Mouse (Mus musculus) mouse embryonic stem cell (cell line): ENCODE measurements around the gene Vti1a.

Experiments
- in situ Hi-C, 2 experiments: fragments of 300-500 bp; cut with MboI; formaldehyde crosslinking; loops; 1 replicate in 1 of 2; 3 replicates in 1 of 2; pipeline ENCODE4 v1.14.3; 2019 to 2020; ENCODE audit warnings: low sequenced_read_pairs in 2 of 2, low pct_unique_long_range_greater_than_20kb in 1 of 2, mixed read lengths in 1 of 2; ENCODE audit not compliant: unreplicated experiment in 1 of 2

Gene Vti1a

DNA sequence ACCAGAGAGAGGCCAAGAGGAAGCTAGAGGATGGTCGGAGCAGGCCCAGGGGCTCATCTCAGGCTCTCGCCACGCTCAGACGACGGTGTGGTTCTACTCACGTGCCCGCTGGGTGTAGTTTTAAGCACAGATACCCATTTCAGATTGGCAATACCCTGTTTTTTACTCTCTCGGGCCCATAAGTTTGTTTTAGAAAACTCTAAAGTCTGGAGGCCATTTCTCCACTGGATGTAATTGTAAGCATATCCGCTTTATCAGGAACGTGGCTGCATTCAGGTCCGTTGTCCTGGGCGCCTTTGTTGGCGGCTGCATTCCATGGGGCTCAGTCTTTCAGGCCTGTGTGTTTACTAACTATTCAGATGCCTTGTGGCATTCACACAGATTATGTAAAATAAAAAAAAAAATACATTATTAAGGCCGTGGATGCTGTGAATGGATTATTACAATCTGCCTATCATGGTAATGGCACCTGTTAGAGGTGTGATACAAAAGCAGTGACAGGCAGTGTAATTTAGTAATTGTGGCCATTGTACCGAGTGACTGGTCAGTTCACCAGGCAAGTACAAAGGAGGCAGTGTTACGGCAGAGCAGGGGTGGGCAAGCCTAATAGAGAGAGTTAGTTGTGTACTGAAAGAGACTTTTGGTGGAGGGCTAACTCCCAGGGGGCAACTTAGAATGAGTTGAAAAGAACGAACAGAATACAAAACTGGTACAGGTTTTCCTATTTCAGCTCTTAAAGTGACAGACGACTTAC, 106.4 kb downstream of the Vti1a start:
- in situ Hi-C loops = no loop called here

DNA sequence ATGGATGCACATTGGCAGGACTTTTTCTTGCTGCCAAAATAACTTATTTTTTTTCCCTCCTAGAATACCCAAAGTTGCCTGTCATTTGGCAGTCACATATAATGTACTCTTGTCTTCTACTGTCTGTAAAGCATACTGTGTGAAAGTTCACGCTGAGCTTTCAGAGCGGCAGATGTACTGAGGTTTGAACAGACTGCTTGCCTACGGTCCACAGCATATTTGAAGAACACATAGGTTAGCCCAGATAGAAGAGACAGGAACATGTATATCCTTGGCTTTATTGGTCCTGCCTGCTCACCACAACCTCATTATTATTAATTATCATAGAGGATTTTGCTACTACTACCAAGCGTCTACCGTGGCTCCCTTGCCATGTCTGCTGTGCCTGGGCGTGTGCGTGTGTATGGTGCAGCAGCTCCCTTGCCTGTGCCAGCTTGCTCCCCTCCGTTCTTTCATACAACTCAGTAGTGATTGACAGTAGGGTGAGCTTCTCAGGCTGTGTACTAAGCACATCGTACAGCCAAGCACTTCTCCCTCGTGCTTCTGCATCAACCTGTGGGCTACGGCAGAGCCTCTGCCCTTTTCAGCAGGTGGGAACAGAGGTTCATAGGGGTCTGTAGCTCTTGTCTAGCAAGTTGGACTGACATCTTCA, 107.1 kb downstream of the Vti1a start:
- in situ Hi-C loops = no loop called here

DNA sequence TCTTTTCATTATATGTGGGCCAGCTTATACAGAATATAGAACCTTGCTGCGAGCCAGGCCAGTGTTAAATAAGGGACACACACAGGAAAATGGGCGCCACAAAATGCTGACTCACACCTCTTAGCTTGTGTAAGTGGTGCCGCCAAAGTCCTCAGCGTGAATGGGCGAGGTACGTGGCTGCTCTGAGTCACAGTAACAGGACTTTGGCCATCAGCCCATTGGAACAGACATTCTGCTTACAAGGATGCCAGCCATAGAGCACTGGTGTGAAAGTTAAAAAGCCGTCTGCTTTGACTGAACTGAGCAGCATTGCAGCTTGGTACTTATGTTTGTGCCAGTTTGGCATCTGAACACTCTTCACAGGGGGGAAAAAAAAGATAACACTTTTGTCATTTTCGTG, 107.9 kb downstream of the Vti1a start:
- in situ Hi-C loops = no loop called here

DNA sequence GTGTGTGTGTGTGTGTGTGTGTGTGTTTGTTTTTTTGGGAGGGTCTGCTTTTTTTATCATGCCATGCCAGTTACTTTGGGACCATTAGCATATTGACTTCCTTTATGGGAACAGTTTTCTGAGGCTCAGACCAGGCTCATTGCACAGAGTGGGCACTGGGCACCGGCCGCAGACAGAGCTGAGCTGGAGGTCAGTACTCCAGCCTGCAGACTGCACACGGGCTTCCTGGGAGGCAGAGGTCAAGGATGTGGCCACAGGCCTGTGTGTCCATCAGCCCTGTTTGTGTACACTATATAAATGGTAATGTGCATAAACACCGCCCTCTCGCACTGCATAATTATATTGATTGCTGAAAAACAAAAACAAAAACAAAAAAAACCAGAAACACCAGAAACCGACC, 108.4 kb downstream of the Vti1a start:
- in situ Hi-C loops = no loop called here

DNA sequence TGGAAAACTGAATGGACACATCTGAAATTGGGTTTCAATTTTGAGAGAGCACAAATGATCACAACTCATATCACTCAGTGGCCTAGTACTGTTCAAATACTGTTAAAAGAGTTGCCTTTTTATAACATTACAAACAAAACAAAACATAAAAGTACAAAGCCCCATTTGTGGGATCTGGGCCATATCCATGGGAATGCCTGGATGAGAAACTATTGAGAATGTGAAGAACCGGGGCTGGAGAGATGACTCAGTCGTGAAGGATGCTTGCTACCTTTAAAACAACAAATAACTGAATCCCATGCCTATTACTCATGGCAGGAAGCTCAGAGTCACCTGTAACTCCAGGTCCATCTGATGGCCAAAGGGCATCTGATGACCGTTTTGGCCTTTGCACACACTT, 124.2 kb downstream of the Vti1a start:
- in situ Hi-C loops = no loop called here

DNA sequence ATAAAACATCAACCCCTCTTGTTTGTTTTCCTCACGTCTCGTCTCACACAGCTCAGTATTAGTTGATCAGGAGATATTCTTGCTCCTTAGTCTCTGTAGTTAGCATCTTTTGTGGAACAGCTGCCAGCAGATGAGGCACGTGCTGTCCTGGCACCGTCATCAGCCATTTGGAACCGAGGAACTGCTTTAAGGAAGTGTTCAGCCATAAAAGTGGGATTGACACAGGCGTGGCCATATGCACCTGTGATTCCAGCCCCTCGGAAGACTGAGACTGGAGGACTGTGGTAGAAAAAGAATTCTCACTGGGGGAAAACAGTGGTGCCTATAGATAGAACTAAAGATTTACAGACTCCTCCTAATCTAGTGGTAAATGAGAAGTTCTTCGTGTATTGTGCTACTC, 127.5 kb downstream of the Vti1a start:
- in situ Hi-C loops = no loop called here

DNA sequence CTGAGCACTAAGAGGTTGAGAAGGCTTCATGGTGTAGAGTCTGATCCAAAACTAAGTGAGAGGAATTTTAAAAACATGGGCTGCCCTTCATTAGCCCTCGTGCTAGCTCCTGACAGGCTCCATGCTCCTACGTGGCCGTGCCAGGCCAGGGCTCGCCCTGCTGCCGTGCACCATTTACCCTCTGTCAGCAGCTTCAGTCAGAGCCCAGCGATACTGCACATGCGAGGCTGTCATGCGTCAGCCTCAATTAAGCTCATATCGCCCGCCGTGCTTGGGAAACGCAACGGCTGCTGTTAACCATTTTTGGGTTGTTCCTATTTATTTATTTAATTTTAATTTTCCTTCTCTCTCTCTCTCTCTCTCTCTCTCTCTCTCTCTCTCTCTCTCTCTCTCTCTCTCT, 133.0 kb downstream of the Vti1a start:
- in situ Hi-C loops = no loop called here

DNA sequence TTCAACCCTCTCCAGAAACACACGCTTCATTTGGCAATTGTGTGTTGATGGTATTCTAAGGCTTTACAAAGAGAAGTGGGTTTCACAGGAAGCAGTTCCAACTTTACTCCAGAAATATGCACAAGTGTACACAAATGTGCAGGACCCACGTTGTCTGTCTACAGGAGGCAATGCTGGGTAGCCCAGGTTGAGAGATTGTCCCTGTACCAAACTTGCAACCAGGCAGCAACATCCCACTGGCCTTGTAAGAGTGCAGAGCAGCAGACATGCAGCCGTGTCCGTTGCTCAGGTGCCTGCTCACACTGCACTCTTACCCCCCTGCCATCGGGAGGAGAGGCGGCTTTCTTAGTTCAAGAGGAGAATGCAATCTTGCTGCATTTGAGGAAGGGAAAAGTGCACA, 133.4 kb downstream of the Vti1a start:
- in situ Hi-C loops = no loop called here

DNA sequence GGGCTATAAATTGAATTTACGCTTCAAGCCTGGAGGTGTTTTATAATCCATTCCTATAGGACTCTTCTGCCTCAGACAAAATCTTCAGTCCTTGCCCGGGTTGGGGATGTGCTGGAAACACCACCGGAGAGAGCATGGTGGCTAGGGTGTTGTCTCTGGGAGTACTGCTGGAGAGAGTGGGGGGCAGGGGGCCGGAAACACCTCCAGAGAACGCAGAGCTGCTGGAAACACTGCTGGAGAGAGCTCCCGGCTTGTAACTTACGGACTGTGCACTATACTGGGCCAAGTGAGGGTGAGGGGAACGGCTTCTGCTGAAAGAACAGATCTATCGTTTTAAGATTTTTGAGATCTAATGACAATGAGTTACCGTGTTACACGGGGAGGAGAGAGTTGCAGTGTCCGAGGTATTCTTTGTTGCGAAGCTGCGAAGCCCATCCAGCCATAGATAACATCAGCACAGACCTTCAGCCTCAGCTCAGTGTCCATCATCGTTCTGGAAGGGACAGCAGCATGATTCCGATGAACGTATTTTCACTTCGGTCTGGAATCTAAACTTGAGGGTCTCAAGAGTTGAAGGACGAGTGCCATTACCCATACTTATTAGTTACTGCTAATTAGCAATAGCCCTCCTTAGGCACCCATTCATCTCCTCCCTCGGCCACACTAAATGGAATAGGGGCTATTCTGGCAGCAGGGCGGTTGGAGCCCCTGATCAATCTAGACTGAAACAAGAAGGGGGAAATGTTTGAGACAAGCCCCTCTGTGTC, 140.4 kb downstream of the Vti1a start:
- in situ Hi-C loops = no loop called here

DNA sequence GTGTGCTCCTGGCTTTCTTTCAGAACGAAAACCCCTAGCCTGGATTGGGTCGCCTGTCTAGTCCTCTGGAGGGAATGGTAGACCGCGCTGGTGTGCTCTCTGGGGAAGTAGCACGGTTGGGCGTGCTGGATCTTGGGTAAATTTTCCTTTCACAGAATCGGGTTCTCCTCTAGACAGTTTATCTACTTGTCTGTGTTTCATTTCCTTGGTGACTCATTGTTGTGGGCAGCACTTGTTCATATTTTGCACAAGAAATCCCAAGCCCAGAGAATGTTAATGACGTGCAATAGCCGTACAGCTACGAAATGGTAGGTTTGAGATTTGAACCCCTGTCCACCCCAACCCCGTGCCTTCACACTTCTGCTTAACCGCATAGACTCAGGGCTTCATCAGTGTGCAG, 145.9 kb downstream of the Vti1a start:
- in situ Hi-C loops = no loop called here

DNA sequence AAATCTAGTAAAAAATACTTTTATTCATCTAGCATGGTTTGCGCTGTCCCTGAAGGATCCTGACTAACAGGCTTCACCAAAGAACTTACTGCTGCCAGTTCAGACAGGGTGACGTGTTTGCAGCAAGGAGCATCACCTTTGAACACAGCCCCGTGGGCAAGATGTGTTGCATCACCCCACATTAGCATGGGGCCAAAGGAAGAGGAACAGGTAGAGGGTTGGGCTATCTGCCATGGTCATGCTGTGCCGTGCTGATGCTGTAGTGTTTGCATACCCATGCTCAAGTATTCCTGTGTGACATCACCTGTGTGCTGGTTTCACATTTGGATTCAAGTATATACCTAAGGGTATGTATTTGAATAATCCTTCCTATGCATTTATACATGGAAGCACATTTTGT, 147.6 kb downstream of the Vti1a start:
- in situ Hi-C loops = no loop called here

DNA sequence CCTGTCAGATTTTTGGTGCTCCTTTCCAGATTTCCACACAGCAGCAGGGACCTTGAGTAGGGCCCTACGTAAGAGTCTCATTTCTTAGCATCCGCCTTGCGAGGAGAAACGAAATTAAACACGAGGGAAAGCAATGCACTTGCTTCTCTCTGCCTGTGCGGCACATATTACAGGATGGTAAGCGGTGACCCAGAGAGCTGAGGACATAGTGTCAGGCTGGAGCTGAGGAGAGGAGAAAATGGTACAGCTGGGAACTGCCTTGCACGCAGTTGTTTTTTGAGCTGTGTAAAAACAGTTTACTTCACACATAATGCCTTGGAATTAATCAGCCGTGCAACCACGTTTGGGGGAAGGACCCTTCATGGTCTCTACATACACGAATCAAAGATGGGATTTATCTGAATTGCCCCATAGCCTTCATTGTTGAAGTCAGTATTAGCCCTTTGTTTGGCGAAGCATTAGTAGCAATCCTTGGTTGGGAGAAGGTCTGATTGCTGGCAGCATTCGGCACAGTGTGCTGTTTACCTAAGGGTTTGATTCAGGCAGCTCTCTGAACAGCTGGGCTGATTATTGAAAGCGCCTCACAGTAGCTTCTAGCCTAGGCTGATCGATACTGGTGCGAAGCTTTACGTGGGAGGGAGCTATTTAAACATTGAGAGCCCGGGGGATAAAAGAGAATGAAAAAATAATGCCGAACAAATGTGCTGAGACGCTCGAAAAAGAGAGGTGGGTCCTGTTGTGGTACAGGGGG, 153.4 kb downstream of the Vti1a start:
- in situ Hi-C loops = no loop called here

DNA sequence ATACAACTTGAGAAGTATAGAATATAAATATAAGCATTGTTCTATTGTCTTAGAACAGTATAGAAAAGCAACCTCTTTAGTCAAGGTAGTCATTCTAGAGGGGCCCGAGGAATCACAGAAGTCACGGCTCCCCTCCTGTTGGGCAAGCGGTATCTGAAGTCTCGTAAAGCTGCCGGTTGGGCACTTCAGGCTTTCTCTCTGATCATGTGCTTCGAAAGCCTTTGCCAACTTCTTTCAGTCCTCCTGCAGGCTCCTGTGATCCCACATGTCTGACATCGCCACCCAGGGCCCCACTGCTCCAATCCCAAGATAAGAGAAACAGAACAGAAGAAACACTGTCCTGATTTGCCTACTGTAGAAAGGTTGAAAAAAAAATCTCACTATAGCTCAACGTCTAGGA, 156.5 kb downstream of the Vti1a start:
- in situ Hi-C loops = no loop called here

DNA sequence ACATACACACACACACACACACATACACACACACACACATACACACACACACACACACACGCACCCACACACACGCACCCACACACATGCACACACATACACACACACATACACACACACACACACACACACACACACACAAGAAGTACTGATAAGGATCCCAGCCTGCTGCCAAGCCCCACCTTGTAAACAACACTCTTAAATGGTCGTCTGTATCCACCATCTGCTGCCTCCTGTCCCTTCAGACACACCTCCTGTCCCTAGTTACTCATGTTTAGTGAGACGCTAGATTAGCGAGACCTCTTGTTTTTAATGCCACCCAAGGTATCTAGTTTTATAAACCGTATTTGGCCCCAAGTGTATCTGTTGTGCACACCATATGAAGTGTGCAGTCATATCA, 158.1 kb downstream of the Vti1a start:
- in situ Hi-C loops = no loop called here

DNA sequence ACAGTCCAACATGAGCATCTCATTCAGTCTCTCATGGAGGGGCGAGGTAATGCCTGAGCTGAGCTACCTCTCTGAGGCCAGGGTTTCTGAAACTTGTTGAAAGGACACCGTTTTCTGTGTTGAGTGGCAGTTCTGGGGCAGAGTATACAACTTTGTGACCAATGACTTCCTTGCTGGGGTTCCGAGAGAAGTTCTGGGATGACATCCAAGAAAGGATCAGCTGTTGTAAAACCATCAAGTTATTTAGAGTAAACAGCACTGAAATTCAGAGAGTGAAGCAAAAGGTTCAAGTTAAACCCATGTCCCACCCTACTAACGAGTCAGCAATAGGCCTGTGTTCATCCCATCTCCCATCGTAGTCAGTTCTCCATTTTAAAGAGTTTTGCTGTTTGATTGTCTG, 164.4 kb downstream of the Vti1a start:
- in situ Hi-C loops = no loop called here

DNA sequence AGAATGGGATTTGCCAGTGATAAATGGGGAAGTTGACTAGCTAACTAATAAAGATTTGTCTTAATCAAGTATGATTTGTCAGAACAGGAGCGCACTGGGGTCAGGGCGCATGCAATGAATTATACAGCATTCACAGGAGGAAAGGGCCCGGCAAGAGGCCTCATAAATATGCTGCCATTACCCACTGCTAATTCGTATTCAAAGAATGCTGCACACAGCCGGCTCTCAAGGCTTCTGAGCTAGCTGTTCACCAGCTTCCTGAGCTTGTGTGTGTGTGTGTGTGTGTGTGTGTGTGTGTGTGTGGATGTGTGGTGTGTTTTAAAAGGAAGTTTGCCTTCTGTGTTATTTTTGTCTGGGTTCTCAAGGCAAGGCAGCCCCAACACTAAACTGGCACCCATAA, 165.2 kb downstream of the Vti1a start:
- in situ Hi-C loops = no loop called here

DNA sequence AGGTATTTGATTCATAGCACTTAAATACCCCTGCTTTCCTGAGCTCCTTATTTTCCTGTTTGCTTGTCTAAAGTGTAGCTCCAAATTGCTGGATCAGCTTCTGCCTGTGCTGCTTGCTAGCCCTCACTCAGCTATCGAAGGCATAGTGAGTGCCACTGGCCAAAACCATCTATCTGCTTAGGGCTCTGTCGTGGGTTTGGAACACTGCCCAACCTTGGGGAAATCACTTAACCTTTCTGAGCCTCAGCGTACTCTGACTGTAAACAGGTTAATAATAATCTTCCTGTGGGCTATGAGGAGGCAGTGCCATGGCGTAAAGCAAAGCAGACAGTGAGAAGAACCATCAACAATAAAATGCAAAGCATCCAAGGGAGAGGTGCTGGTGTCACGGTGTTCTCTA, 167.4 kb downstream of the Vti1a start:
- in situ Hi-C loops = no loop called here

DNA sequence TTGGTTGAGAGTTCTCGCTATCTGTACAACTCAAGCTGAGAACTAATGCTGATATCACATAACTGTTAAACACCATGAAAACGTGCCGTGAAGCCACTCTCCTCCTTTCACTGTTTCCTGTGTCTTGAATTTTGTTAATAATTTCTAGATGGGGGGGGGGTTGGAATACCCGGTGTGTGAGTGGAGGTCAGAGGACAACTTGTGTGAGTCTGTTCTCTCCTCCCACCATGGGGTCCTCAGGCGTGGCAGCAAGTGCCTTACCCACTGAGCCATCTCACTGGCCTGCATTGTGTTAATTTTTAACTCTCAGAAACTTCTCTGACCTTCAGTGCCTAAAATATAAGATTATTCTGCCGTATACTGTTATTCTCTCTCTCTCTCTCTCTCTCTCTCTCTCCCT, 168.5 kb downstream of the Vti1a start:
- in situ Hi-C loops = no loop called here

DNA sequence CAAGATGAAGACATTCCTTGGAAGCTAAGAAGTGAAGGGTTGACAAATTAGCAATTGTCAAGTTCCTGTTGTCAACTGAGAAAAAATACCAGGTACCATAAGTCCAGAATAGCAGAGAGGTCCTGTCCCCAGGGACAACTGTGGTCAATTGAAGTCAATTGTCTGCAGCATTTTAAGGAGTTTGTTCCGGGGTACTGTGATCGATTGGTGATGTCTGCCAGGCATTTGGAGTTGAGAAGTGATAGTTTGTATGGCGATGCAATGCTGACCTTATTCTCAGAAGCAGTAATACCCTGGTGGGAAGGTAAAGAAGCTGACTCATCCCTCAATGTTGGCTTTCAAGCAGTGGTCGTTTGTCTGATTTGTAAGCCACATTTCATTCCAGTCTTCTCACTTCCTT, 170.4 kb downstream of the Vti1a start:
- in situ Hi-C loops = no loop called here
